Mouse (Mus musculus): ENCODE data around the gene Vcpkmt. TPM values are rescaled to one million over a fixed set of nuclear protein-coding genes. Genes with fewer than 3 reads are reported as not detected.

Vcpkmt gene
- 5.0 and 5.3 TPM in 2 replicates for polyA plus RNA-seq (2012; rRNA removed; ENCODE audit: low replicate concordance)

DNA sequence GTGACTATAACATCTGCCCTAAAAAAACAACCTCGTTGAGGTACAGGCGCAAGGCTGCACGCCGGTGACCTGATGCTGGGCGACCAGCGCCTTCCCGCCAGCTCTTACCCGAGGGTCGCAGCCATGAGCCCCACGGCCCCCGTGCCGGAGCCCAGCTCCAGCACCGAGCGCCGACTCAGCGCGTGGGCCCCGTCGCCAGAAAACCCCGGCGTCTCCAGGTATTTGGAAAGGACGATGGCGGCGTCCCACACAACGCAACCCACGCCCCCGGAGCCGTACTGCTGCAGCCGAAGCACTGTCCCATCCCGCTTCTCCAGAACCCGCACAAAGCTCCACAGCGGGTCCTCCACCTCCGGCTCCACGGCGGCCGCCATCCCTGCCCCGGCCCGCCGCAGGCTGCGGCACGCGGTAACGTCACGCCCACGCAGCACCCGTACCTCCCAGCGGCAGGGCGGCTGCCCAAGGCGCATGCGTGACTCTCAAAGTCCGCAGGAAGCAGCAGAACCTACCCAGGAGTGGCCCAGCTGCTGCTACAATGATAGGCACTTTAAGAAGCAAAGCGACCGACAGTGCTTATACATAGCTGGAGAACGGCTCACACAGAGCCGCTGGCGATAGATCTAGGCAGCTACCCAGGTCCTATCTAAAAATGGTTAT, at the start of gene Vcpkmt:
Gene Vcpkmt (minus strand): TSS at position 416 of the 657 bp plus-strand sequence.

Other genes with a start within 250 kb of the Vcpkmt start
- 2.2 and 6.0 TPM in 2 replicates for gene Nemf, start 225.9 kb downstream of the Vcpkmt start, polyA plus RNA-seq (2012; rRNA removed; ENCODE audit: low replicate concordance)
- 69.2 and 273 TPM in 2 replicates for gene Arf6, start 210.9 kb downstream of the Vcpkmt start, polyA plus RNA-seq (2012; rRNA removed; ENCODE audit: low replicate concordance)
- gene Gm9887, start 210.6 kb downstream of the Vcpkmt start, polyA plus RNA-seq (2012; rRNA removed; ENCODE audit: low replicate concordance), result 1.3 and 6.8 TPM in 2 replicates
- 13.7 and 27.4 TPM in 2 replicates for gene Sos2, start 98.8 kb upstream of the Vcpkmt start, polyA plus RNA-seq (2012; rRNA removed; ENCODE audit: low replicate concordance)
- gene L2hgdh, start 141.8 kb upstream of the Vcpkmt start, polyA plus RNA-seq (2012; rRNA removed; ENCODE audit: low replicate concordance), result 3.4 and 8.3 TPM in 2 replicates
- gene Atp5s, start 141.9 kb upstream of the Vcpkmt start, polyA plus RNA-seq (2012; rRNA removed; ENCODE audit: low replicate concordance), result 17.1 and 20.7 TPM in 2 replicates
- 0.29 and 0.92 TPM in 2 replicates for gene Cdkl1, start 208.2 kb upstream of the Vcpkmt start, polyA plus RNA-seq (2012; rRNA removed; ENCODE audit: low replicate concordance)